Mouse (Mus musculus) limb, embryonic 11.5 days (tissue): Measurements from ENCODE around the gene Gnb1l. TPM values are rescaled to one million over a fixed set of nuclear protein-coding genes. Genes with fewer than 3 reads are reported as not detected.
A peak's percentile ranks its signal among the peaks of the same experiment; 100 is the strongest.

ENCODE experiments used
- ATAC-seq: fragments of 200-750 bp; cut with Nextera tagmentation; 2 replicates; pipeline ENCODE4 v1.8.0; 2017; ENCODE audit warnings: low read depth; ENCODE audit not compliant: insufficient number of reproducible peaks, low FRiP score, low TSS enrichment
- DNase-seq: peaks from one replicate; pipeline ENCODE4 v3.0.0-alpha.2; 2015; ENCODE audit warnings: low spot score
- H3K27ac ChIP-seq: fragments of 300-500 bp; sonication (generic); replicated peaks from 2 replicates; pipeline ENCODE4 v1.5.1; 2014; ENCODE audit warnings: low read depth, mild to moderate bottlenecking, low read length
- H3K27me3 ChIP-seq: fragments of 300-500 bp; sonication (generic); 2 replicates; pipeline ENCODE4 v1.6.1; 2014; ENCODE audit warnings: mild to moderate bottlenecking, low read length, mixed read lengths; ENCODE audit not compliant: control insufficient read depth, insufficient read depth
- H3K36me3 ChIP-seq: fragments of 300-500 bp; sonication (generic); 2 replicates; pipeline ENCODE4 v1.6.1; 2014; ENCODE audit warnings: mild to moderate bottlenecking, low read length, moderate library complexity, mixed read lengths; ENCODE audit not compliant: control insufficient read depth, insufficient read depth
- H3K4me1 ChIP-seq: fragments of 300-500 bp; sonication (generic); 2 replicates; pipeline ENCODE4 v1.6.1; 2014; ENCODE audit warnings: low read length, mixed read lengths; ENCODE audit not compliant: control insufficient read depth, insufficient read depth
- H3K4me2 ChIP-seq: fragments of 300-500 bp; sonication (generic); 2 replicates; pipeline ENCODE4 v1.6.1; 2014; ENCODE audit warnings: low read depth, mild to moderate bottlenecking, moderate library complexity; ENCODE audit not compliant: severe bottlenecking
- H3K4me3 ChIP-seq: fragments of 300-500 bp; sonication (generic); 2 replicates; pipeline ENCODE4 v1.5.1; 2014; ENCODE audit warnings: low read depth, low read length
- H3K9ac ChIP-seq: fragments of 300-500 bp; sonication (generic); 2 replicates; pipeline ENCODE4 v1.6.1; 2014; ENCODE audit warnings: mild to moderate bottlenecking, low read length
- H3K9me3 ChIP-seq: fragments of 300-500 bp; sonication (generic); 2 replicates; pipeline ENCODE4 v1.6.1; 2016; ENCODE audit warnings: low read length; ENCODE audit not compliant: control insufficient read depth
- WGBS: fragments of 180-500 bp; shearing (Covaris S2); extraction: QIAGEN DNeasy Blood & Tissue Kit; methylation state at CpG from one replicate; pipeline ENCODE4 v1.1.7; 2014; 5-methylcytosine and 5-hydroxymethylcytosine counted together
- polyA plus RNA-seq: library from polyadenylated mRNA; unstranded; fragments of >200 nt; fragmentation: Nextera tagmentation; extraction: Ambion mirVana; gene quantifications from 2 replicates; pipeline ENCODE4 v1.2.1, GENCODE M21; 2014

The Gnb1l gene
- polyA plus RNA-seq, 1 experiment from 2014 or later = 18.6 TPM

- 33% methylated on average over 5 of the region's 5 CpGs for WGBS
- no peaks in the 10 kb centered on the region for H3K36me3 ChIP-seq
- H3K27ac ChIP-seq = no peak overlapping the region
- H3K4me2 ChIP-seq = no peak overlapping the region
- no peak overlapping the region for H3K4me3 ChIP-seq
- no peaks in the 10 kb centered on the region for H3K9me3 ChIP-seq
- peak; percentile 4; the same call in 1 of the 2 replicates for ATAC-seq
- no peak overlapping the region for H3K9ac ChIP-seq
- peaks cover 21% of the 10 kb centered on the region for H3K27me3 ChIP-seq
- DNase-seq = no peak
- peaks cover 7% of the 10 kb centered on the region for H3K4me1 ChIP-seq
Observed at GRCm38 (mm10) chr16:18596255-18596654, 97.7 kb downstream of the Gnb1l start.

- H3K4me1 ChIP-seq = peaks cover 14% of the 10 kb centered on the region; the same call in 1 of the 2 replicates
- H3K36me3 ChIP-seq = no peaks in the 10 kb centered on the region
- H3K27me3 ChIP-seq = peaks cover 8% of the 10 kb centered on the region
- H3K9ac ChIP-seq = no peak overlapping the region
- H3K4me2 ChIP-seq = no peak overlapping the region
- ATAC-seq (no peak), DNase-seq (no peak)
- H3K27ac ChIP-seq = no peak overlapping the region
- no peaks in the 10 kb centered on the region for H3K9me3 ChIP-seq
- H3K4me3 ChIP-seq = no peak overlapping the region
- 67% methylated on average over 3 of the region's 3 CpGs for WGBS
Observed at GRCm38 (mm10) chr16:18598006-18598405, 99.5 kb downstream of the Gnb1l start.

GRCm38 (mm10) chr16:18601447-18601846, 102.9 kb downstream of the Gnb1l start:
- no peaks in the 10 kb centered on the region for H3K36me3 ChIP-seq
- no peaks in the 10 kb centered on the region; the same call in 1 of the 2 replicates for H3K27me3 ChIP-seq
- ATAC-seq (no peak), DNase-seq (no peak)
- H3K9me3 ChIP-seq = no peaks in the 10 kb centered on the region
- no peak overlapping the region for H3K9ac ChIP-seq
- peaks cover 14% of the 10 kb centered on the region; the same call in 1 of the 2 replicates for H3K4me1 ChIP-seq
- no peak overlapping the region for H3K4me2 ChIP-seq
- WGBS = 72% methylated on average over 7 of the region's 7 CpGs
- H3K4me3 ChIP-seq = no peak overlapping the region
- 0 out of 2 replicates have a peak overlapping the region, but pooled peaks have one; percentile 21 for H3K27ac ChIP-seq

- Histone ChIP-seq H3K9me3 (no peaks in the 10 kb centered on the region), H3K4me3 (no peak overlapping the region), H3K4me1 (peaks cover 17% of the 10 kb centered on the region; the same call in 1 of the 2 replicates), H3K27me3 (peaks cover 9% of the 10 kb centered on the region), H3K27ac (no peak overlapping the region), H3K4me2 (no peak overlapping the region), H3K36me3 (no peaks in the 10 kb centered on the region), H3K9ac (no peak overlapping the region)
- 54% methylated on average over 8 of the region's 8 CpGs for WGBS
- no peak for DNase-seq
- 0 out of 2 replicates have a peak, but pooled peaks have one; percentile 3 for ATAC-seq
Observed at GRCm38 (mm10) chr16:18604267-18604701, 105.8 kb downstream of the Gnb1l start.

- Histone ChIP-seq H3K4me2 (no peak overlapping the region), H3K27me3 (peaks cover 15% of the 10 kb centered on the region), H3K4me3 (no peak overlapping the region), H3K9ac (no peak overlapping the region), H3K9me3 (no peaks in the 10 kb centered on the region), H3K36me3 (no peaks in the 10 kb centered on the region), H3K4me1 (peaks cover 17% of the 10 kb centered on the region; the same call in 1 of the 2 replicates), H3K27ac (no peak overlapping the region)
- no peak for DNase-seq
- 74% methylated on average over 5 of the region's 5 CpGs for WGBS
- ATAC-seq = no peak
Observed at GRCm38 (mm10) chr16:18605705-18606104, 107.2 kb downstream of the Gnb1l start.

- peak overlapping the region; percentile 22; the same call in 1 of the 2 replicates for H3K9ac ChIP-seq
- 10% methylated on average over 11 of the region's 11 CpGs for WGBS
- 0 out of 2 replicates have a peak, but pooled peaks have one; percentile 24 for ATAC-seq
Observed at GRCm38 (mm10) chr16:18608226-18608625, 109.7 kb downstream of the Gnb1l start.

GRCm38 (mm10) chr16:18609099-18609498, 110.6 kb downstream of the Gnb1l start:
- Histone ChIP-seq H3K9ac (no peak overlapping the region), H3K4me3 (no peak overlapping the region), H3K27ac (no peak overlapping the region), H3K4me1 (peaks cover 25% of the 10 kb centered on the region), H3K4me2 (no peak overlapping the region), H3K9me3 (no peaks in the 10 kb centered on the region), H3K27me3 (peaks cover 17% of the 10 kb centered on the region), H3K36me3 (no peaks in the 10 kb centered on the region)
- WGBS = 61% methylated on average over 2 of the region's 2 CpGs
- DNase-seq (no peak), ATAC-seq (no peak)

More at GRCm38 (mm10) chr16:18608226-18608625, 109.7 kb downstream of the Gnb1l start:
- Histone ChIP-seq H3K27ac (no peak overlapping the region), H3K4me3 (no peak overlapping the region), H3K27me3 (peaks cover 17% of the 10 kb centered on the region), H3K9me3 (no peaks in the 10 kb centered on the region), H3K4me2 (peak overlapping the region; percentile 41), H3K4me1 (peaks cover 22% of the 10 kb centered on the region), H3K36me3 (no peaks in the 10 kb centered on the region)
- peak; percentile 59 for DNase-seq

- no peak overlapping the region for H3K4me3 ChIP-seq
- no peak overlapping the region for H3K27ac ChIP-seq
- WGBS = 16% methylated on average over 13 of the region's 13 CpGs
- no peak for ATAC-seq
- peaks cover 28% of the 10 kb centered on the region for H3K4me1 ChIP-seq
- H3K4me2 ChIP-seq = no peak overlapping the region
- no peak overlapping the region for H3K9ac ChIP-seq
- DNase-seq = peak; percentile 44
- no peaks in the 10 kb centered on the region for H3K36me3 ChIP-seq
- peaks cover 24% of the 10 kb centered on the region for H3K27me3 ChIP-seq
- no peaks in the 10 kb centered on the region for H3K9me3 ChIP-seq
Observed at GRCm38 (mm10) chr16:18611752-18612151, 113.2 kb downstream of the Gnb1l start.

- no peak overlapping the region for H3K4me3 ChIP-seq
- peaks cover 29% of the 10 kb centered on the region for H3K27me3 ChIP-seq
- WGBS = 36% methylated on average over 3 of the region's 3 CpGs
- peaks cover 34% of the 10 kb centered on the region for H3K4me1 ChIP-seq
- peak; percentile 71 for DNase-seq
- H3K27ac ChIP-seq = no peak overlapping the region
- no peak overlapping the region for H3K4me2 ChIP-seq
- ATAC-seq = no peak; the same call in 1 of the 2 replicates
- H3K9me3 ChIP-seq = no peaks in the 10 kb centered on the region
- no peak overlapping the region for H3K9ac ChIP-seq
- H3K36me3 ChIP-seq = no peaks in the 10 kb centered on the region
Observed at GRCm38 (mm10) chr16:18613301-18613700, 114.8 kb downstream of the Gnb1l start.
